Mouse (Mus musculus): ENCODE measurements around the gene Pycr1. TPM values are rescaled to one million over a fixed set of nuclear protein-coding genes. Genes with fewer than 3 reads are reported as not detected.

The Pycr1 gene
- 5.8 TPM for polyA plus RNA-seq (2014; fragmentation: Illumina TruSeq; extraction: RNeasy Lipid Tissue Mini Kit (QIAGEN cat#74804); ENCODE audit: low read depth, low replicate concordance)

GRCm38 (mm10) chr11:120643601-120643987 is at the start of gene Pycr1:
Gene Pycr1 (minus strand): TSS chr11:120643769.

GRCm38 (mm10) chr11:120672687-120673593 is 29.4 kb upstream of the Pycr1 start, which contains the start of gene Aspscr1:
Gene Aspscr1 (plus strand): TSS chr11:120672973.

GRCm38 (mm10) chr11:120661076-120661460 is 17.5 kb upstream of the Pycr1 start, which contains the start of gene Notum:
Gene Notum (minus strand): TSS chr11:120661175.

GRCm38 (mm10) chr11:120648001-120648476 is 4.5 kb upstream of the Pycr1 start, which contains the start of gene Myadml2:
Gene Myadml2 (minus strand): TSS chr11:120648158.

GRCm38 (mm10) chr11:120633520-120634343 is 9.8 kb downstream of the Pycr1 start, which contains the start of gene Mafg:
Gene Mafg (minus strand): TSS chr11:120633600.

GRCm38 (mm10) chr11:120625152-120625775 is 18.3 kb downstream of the Pycr1 start, which contains the start of gene Sirt7:
Gene Sirt7 (minus strand): TSS chr11:120625240.

GRCm38 (mm10) chr11:120617519-120618112 is 26.0 kb downstream of the Pycr1 start, which contains the start of gene Pcyt2:
Gene Pcyt2 (minus strand): TSS chr11:120617936.

GRCm38 (mm10) chr11:120608241-120609034 is 35.1 kb downstream of the Pycr1 start, which contains the start of gene Npb:
Gene Npb (plus strand): TSS chr11:120608477.

GRCm38 (mm10) chr11:120598283-120598989 is 45.1 kb downstream of the Pycr1 start, which contains the start of the genes Alyref and Anapc11:
Gene Alyref (minus strand): TSS chr11:120598365.
Gene Anapc11 (plus strand): TSS chr11:120598421.

Other genes starting within 250 kb of the Pycr1 start
- 13.2 TPM for gene Nploc4, start 206.1 kb downstream of the Pycr1 start, polyA plus RNA-seq (2014; fragmentation: Illumina TruSeq; extraction: RNeasy Lipid Tissue Mini Kit (QIAGEN cat#74804); ENCODE audit: low read depth, low replicate concordance)
- gene Tspan10, start 201.1 kb downstream of the Pycr1 start, polyA plus RNA-seq (2014; fragmentation: Illumina TruSeq; extraction: RNeasy Lipid Tissue Mini Kit (QIAGEN cat#74804); ENCODE audit: low read depth, low replicate concordance), result not detected
- gene Pde6g, start 190.3 kb downstream of the Pycr1 start, polyA plus RNA-seq (2014; fragmentation: Illumina TruSeq; extraction: RNeasy Lipid Tissue Mini Kit (QIAGEN cat#74804); ENCODE audit: low read depth, low replicate concordance), result not detected
- gene Oxld1, start 185.7 kb downstream of the Pycr1 start, polyA plus RNA-seq (2014; fragmentation: Illumina TruSeq; extraction: RNeasy Lipid Tissue Mini Kit (QIAGEN cat#74804); ENCODE audit: low read depth, low replicate concordance), result 0.63 TPM
- gene Ccdc137, start 185.7 kb downstream of the Pycr1 start, polyA plus RNA-seq (2014; fragmentation: Illumina TruSeq; extraction: RNeasy Lipid Tissue Mini Kit (QIAGEN cat#74804); ENCODE audit: low read depth, low replicate concordance), result 12.7 TPM
- gene Arl16, start 176.2 kb downstream of the Pycr1 start, polyA plus RNA-seq (2014; fragmentation: Illumina TruSeq; extraction: RNeasy Lipid Tissue Mini Kit (QIAGEN cat#74804); ENCODE audit: low read depth, low replicate concordance), result 10.9 TPM
- gene Mrpl12, start 159.2 kb downstream of the Pycr1 start, polyA plus RNA-seq (2014; fragmentation: Illumina TruSeq; extraction: RNeasy Lipid Tissue Mini Kit (QIAGEN cat#74804); ENCODE audit: low read depth, low replicate concordance), result 4.1 TPM
- gene Slc25a10, start 151.9 kb downstream of the Pycr1 start, polyA plus RNA-seq (2014; fragmentation: Illumina TruSeq; extraction: RNeasy Lipid Tissue Mini Kit (QIAGEN cat#74804); ENCODE audit: low read depth, low replicate concordance), result 1.6 TPM
- not detected for gene Gcgr, start 113.1 kb downstream of the Pycr1 start, polyA plus RNA-seq (2014; fragmentation: Illumina TruSeq; extraction: RNeasy Lipid Tissue Mini Kit (QIAGEN cat#74804); ENCODE audit: low read depth, low replicate concordance)
- not detected for gene Mcrip1, start 94.0 kb downstream of the Pycr1 start, polyA plus RNA-seq (2014; fragmentation: Illumina TruSeq; extraction: RNeasy Lipid Tissue Mini Kit (QIAGEN cat#74804); ENCODE audit: low read depth, low replicate concordance)
- gene Ppp1r27, start 92.6 kb downstream of the Pycr1 start, polyA plus RNA-seq (2014; fragmentation: Illumina TruSeq; extraction: RNeasy Lipid Tissue Mini Kit (QIAGEN cat#74804); ENCODE audit: low read depth, low replicate concordance), result not detected
- 172 TPM for gene P4hb, start 70.5 kb downstream of the Pycr1 start, polyA plus RNA-seq (2014; fragmentation: Illumina TruSeq; extraction: RNeasy Lipid Tissue Mini Kit (QIAGEN cat#74804); ENCODE audit: low read depth, low replicate concordance)
- gene Arhgdia, start 62.1 kb downstream of the Pycr1 start, polyA plus RNA-seq (2014; fragmentation: Illumina TruSeq; extraction: RNeasy Lipid Tissue Mini Kit (QIAGEN cat#74804); ENCODE audit: low read depth, low replicate concordance), result 30.1 TPM
- 24.4 TPM for gene Alyref, start 45.4 kb downstream of the Pycr1 start, polyA plus RNA-seq (2014; fragmentation: Illumina TruSeq; extraction: RNeasy Lipid Tissue Mini Kit (QIAGEN cat#74804); ENCODE audit: low read depth, low replicate concordance)
- 13.5 TPM for gene Anapc11, start 45.3 kb downstream of the Pycr1 start, polyA plus RNA-seq (2014; fragmentation: Illumina TruSeq; extraction: RNeasy Lipid Tissue Mini Kit (QIAGEN cat#74804); ENCODE audit: low read depth, low replicate concordance)
- gene Npb, start 35.3 kb downstream of the Pycr1 start, polyA plus RNA-seq (2014; fragmentation: Illumina TruSeq; extraction: RNeasy Lipid Tissue Mini Kit (QIAGEN cat#74804); ENCODE audit: low read depth, low replicate concordance), result not detected
- 14.6 TPM for gene Pcyt2, start 25.8 kb downstream of the Pycr1 start, polyA plus RNA-seq (2014; fragmentation: Illumina TruSeq; extraction: RNeasy Lipid Tissue Mini Kit (QIAGEN cat#74804); ENCODE audit: low read depth, low replicate concordance)
- gene Sirt7, start 18.5 kb downstream of the Pycr1 start, polyA plus RNA-seq (2014; fragmentation: Illumina TruSeq; extraction: RNeasy Lipid Tissue Mini Kit (QIAGEN cat#74804); ENCODE audit: low read depth, low replicate concordance), result 13.4 TPM
- gene Mafg, start 10.2 kb downstream of the Pycr1 start, polyA plus RNA-seq (2014; fragmentation: Illumina TruSeq; extraction: RNeasy Lipid Tissue Mini Kit (QIAGEN cat#74804); ENCODE audit: low read depth, low replicate concordance), result 13.6 TPM
- not detected for gene Myadml2, start 4.4 kb upstream of the Pycr1 start, polyA plus RNA-seq (2014; fragmentation: Illumina TruSeq; extraction: RNeasy Lipid Tissue Mini Kit (QIAGEN cat#74804); ENCODE audit: low read depth, low replicate concordance)
- not detected for gene Notum, start 17.4 kb upstream of the Pycr1 start, polyA plus RNA-seq (2014; fragmentation: Illumina TruSeq; extraction: RNeasy Lipid Tissue Mini Kit (QIAGEN cat#74804); ENCODE audit: low read depth, low replicate concordance)
- 2.6 TPM for gene Aspscr1, start 29.2 kb upstream of the Pycr1 start, polyA plus RNA-seq (2014; fragmentation: Illumina TruSeq; extraction: RNeasy Lipid Tissue Mini Kit (QIAGEN cat#74804); ENCODE audit: low read depth, low replicate concordance)
- gene Cenpx, start 70.0 kb upstream of the Pycr1 start, polyA plus RNA-seq (2014; fragmentation: Illumina TruSeq; extraction: RNeasy Lipid Tissue Mini Kit (QIAGEN cat#74804); ENCODE audit: low read depth, low replicate concordance), result 1.8 TPM
- gene Lrrc45, start 70.2 kb upstream of the Pycr1 start, polyA plus RNA-seq (2014; fragmentation: Illumina TruSeq; extraction: RNeasy Lipid Tissue Mini Kit (QIAGEN cat#74804); ENCODE audit: low read depth, low replicate concordance), result 0.66 TPM
- not detected for gene Rac3, start 77.7 kb upstream of the Pycr1 start, polyA plus RNA-seq (2014; fragmentation: Illumina TruSeq; extraction: RNeasy Lipid Tissue Mini Kit (QIAGEN cat#74804); ENCODE audit: low read depth, low replicate concordance)
- gene Dcxr, start 83.5 kb upstream of the Pycr1 start, polyA plus RNA-seq (2014; fragmentation: Illumina TruSeq; extraction: RNeasy Lipid Tissue Mini Kit (QIAGEN cat#74804); ENCODE audit: low read depth, low replicate concordance), result 0.76 TPM
- gene Cbr2, start 88.3 kb upstream of the Pycr1 start, polyA plus RNA-seq (2014; fragmentation: Illumina TruSeq; extraction: RNeasy Lipid Tissue Mini Kit (QIAGEN cat#74804); ENCODE audit: low read depth, low replicate concordance), result 1.1 TPM
- not detected for gene Hmga1b, start 119.0 kb upstream of the Pycr1 start, polyA plus RNA-seq (2014; fragmentation: Illumina TruSeq; extraction: RNeasy Lipid Tissue Mini Kit (QIAGEN cat#74804); ENCODE audit: low read depth, low replicate concordance)
- gene Rfng, start 140.4 kb upstream of the Pycr1 start, polyA plus RNA-seq (2014; fragmentation: Illumina TruSeq; extraction: RNeasy Lipid Tissue Mini Kit (QIAGEN cat#74804); ENCODE audit: low read depth, low replicate concordance), result 0.54 TPM
- gene Gps1, start 140.5 kb upstream of the Pycr1 start, polyA plus RNA-seq (2014; fragmentation: Illumina TruSeq; extraction: RNeasy Lipid Tissue Mini Kit (QIAGEN cat#74804); ENCODE audit: low read depth, low replicate concordance), result 5.2 TPM
- gene Dus1l, start 152.6 kb upstream of the Pycr1 start, polyA plus RNA-seq (2014; fragmentation: Illumina TruSeq; extraction: RNeasy Lipid Tissue Mini Kit (QIAGEN cat#74804); ENCODE audit: low read depth, low replicate concordance), result 4.3 TPM
- gene Fasn, start 180.8 kb upstream of the Pycr1 start, polyA plus RNA-seq (2014; fragmentation: Illumina TruSeq; extraction: RNeasy Lipid Tissue Mini Kit (QIAGEN cat#74804); ENCODE audit: low read depth, low replicate concordance), result 2.1 TPM